Mouse (Mus musculus): ENCODE measurements around the gene Gorab.

Gene Gorab

GRCm38 (mm10) chr1:163403498-163404126, at the start of gene Gorab:
Gene Gorab, minus strand, starts transcription at chr1:163403669.
- DNase-seq (ENCODE audit: low read depth, low spot score): peak; percentile 89

- DNase-seq (ENCODE audit: low read depth, low spot score): no peak
These were observed 40.4 kb upstream of the Gorab start for GRCm38 (mm10) chr1:163443832-163444231.

- DNase-seq (ENCODE audit: low read depth, low spot score): no peak
These were observed 35.5 kb upstream of the Gorab start for GRCm38 (mm10) chr1:163439002-163439401.

GRCm38 (mm10) chr1:163423467-163424014, 20.1 kb upstream of the Gorab start:
- DNase-seq (ENCODE audit: low read depth, low spot score): no peak

- no peak for DNase-seq (ENCODE audit: low read depth, low spot score)
These were observed 13.7 kb upstream of the Gorab start for GRCm38 (mm10) chr1:163417191-163417590.

- no peak for DNase-seq (ENCODE audit: low read depth, low spot score)
These were observed 10.7 kb upstream of the Gorab start for GRCm38 (mm10) chr1:163414200-163414599.

GRCm38 (mm10) chr1:163406203-163406602, 2.7 kb upstream of the Gorab start:
- DNase-seq (ENCODE audit: low read depth, low spot score): no peak

- DNase-seq (ENCODE audit: low read depth, low spot score): no peak
These were observed 12.1 kb downstream of the Gorab start for GRCm38 (mm10) chr1:163391321-163391720.

GRCm38 (mm10) chr1:163390044-163390443, 13.4 kb downstream of the Gorab start:
- no peak for DNase-seq (ENCODE audit: low read depth, low spot score)

- peak; percentile 28 for DNase-seq (ENCODE audit: low read depth, low spot score)
These were observed 17.3 kb downstream of the Gorab start for GRCm38 (mm10) chr1:163386196-163386595.

- DNase-seq (ENCODE audit: low read depth, low spot score): no peak
These were observed 19.9 kb downstream of the Gorab start for GRCm38 (mm10) chr1:163383442-163384027.

- DNase-seq (ENCODE audit: low read depth, low spot score): peak; percentile 34
These were observed 21.3 kb downstream of the Gorab start for GRCm38 (mm10) chr1:163382048-163382719.

GRCm38 (mm10) chr1:163380591-163380990, 22.9 kb downstream of the Gorab start:
- DNase-seq (ENCODE audit: low read depth, low spot score): no peak

GRCm38 (mm10) chr1:163380072-163380471, 23.4 kb downstream of the Gorab start:
- DNase-seq (ENCODE audit: low read depth, low spot score): peak; percentile 74

GRCm38 (mm10) chr1:163377924-163378323, 25.5 kb downstream of the Gorab start:
- no peak for DNase-seq (ENCODE audit: low read depth, low spot score)

GRCm38 (mm10) chr1:163376818-163377581, 26.5 kb downstream of the Gorab start:
- DNase-seq (ENCODE audit: low read depth, low spot score): no peak

- no peak for DNase-seq (ENCODE audit: low read depth, low spot score)
These were observed 29.0 kb downstream of the Gorab start for GRCm38 (mm10) chr1:163374455-163374854.

GRCm38 (mm10) chr1:163362202-163362601, 41.3 kb downstream of the Gorab start:
- no peak for DNase-seq (ENCODE audit: low read depth, low spot score)

- DNase-seq (ENCODE audit: low read depth, low spot score): no peak
These were observed 42.1 kb downstream of the Gorab start for GRCm38 (mm10) chr1:163361376-163361775.

GRCm38 (mm10) chr1:163360796-163361195, 42.7 kb downstream of the Gorab start:
- no peak for DNase-seq (ENCODE audit: low read depth, low spot score)

GRCm38 (mm10) chr1:163359521-163359920, 43.9 kb downstream of the Gorab start:
- DNase-seq (ENCODE audit: low read depth, low spot score): no peak

GRCm38 (mm10) chr1:163358165-163358564, 45.3 kb downstream of the Gorab start:
- no peak for DNase-seq (ENCODE audit: low read depth, low spot score)

Data from skeletal muscle tissue, adult 2 months (tissue).